Mouse (Mus musculus) erythroblast, embryonic 14.5 days (primary cell): ENCODE results near the gene Acsm5. TPM values are rescaled to one million over a fixed set of nuclear protein-coding genes. Genes with fewer than 3 reads are reported as not detected.

ENCODE experiments used
- H3K27me3 ChIP-seq: 2 replicates; pipeline ENCODE4 v1.6.1; 2012; ENCODE audit warnings: inconsistent platforms; ENCODE audit not compliant: control insufficient read depth
- H3K36me3 ChIP-seq: 2 replicates; pipeline ENCODE4 v1.6.1; 2012; ENCODE audit warnings: mild to moderate bottlenecking, inconsistent platforms; ENCODE audit not compliant: control insufficient read depth
- H3K4me1 ChIP-seq: 2 replicates; pipeline ENCODE4 v1.6.1; 2012; ENCODE audit warnings: inconsistent platforms; ENCODE audit not compliant: control insufficient read depth
- H3K4me3 ChIP-seq: replicated peaks from 2 replicates; pipeline ENCODE3; 2012; ENCODE audit warnings: moderate library complexity, mild to moderate bottlenecking, inconsistent platforms
- H3K9me3 ChIP-seq: 2 replicates; pipeline ENCODE4 v1.6.1; 2012; ENCODE audit warnings: low read length, inconsistent platforms, mixed read lengths; ENCODE audit not compliant: control insufficient read depth
- GATA1 ChIP-seq: IDR thresholded peaks from 2 replicates; pipeline ENCODE4 v1.6.1; 2012; ENCODE audit warnings: low read length, inconsistent platforms, mixed read lengths
- TAL1 ChIP-seq: IDR thresholded peaks from 3 replicates; pipeline ENCODE4 v1.6.1; 2012; ENCODE audit warnings: low read length, inconsistent platforms, mixed read lengths
- polyA plus RNA-seq: library from polyadenylated mRNA; stranded (reverse); fragments of >175 nt; gene quantifications from 2 replicates; pipeline ENCODE4 v1.2.3, GENCODE M21; 2012

The Acsm5 gene
- polyA plus RNA-seq, 1 experiment: not detected

DNA sequence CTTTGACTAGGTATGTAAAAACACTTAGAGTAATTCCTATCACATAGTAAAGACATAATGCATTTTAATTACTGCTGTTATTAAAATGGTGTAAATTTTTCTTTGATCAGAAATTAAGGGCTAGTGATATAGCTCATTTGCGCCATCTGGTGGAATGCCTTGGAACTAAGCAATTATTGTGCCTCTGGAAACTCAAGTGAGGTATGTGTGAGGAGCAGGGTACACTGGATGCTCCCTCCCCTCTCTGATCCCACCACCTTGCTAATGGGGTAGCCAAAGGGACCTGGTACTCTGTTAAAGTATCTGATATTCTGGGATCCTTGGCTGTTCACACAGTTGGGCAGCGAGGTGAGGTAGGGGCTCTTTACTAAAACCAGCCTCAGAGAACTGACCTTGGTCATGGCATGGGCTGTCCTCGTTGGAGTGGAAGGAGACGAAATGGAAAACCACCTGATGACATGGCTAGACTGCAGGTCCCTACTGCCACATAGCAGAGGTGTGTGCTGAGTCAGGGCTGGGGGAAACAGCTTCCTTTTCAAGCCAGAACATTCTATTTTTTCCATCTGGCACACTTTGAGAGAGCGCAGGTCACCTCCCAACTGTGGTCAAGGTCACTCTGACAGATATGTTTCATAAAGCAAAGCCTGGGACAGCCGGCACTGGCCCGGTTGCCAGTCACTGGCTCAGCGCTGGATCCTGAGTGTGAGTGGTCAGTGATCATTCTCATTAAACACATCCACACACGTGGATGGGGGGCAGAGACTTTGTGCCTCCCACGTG, 3.6 kb upstream of the Acsm5 start:
- Histone ChIP-seq H3K9me3 (no peaks in the 10 kb centered on the region; the same call in 1 of the 2 replicates), H3K27me3 (no peaks in the 10 kb centered on the region), H3K4me1 (no peaks in the 10 kb centered on the region), H3K4me3 (no peak overlapping the region), H3K36me3 (no peaks in the 10 kb centered on the region)
- TF ChIP-seq TAL1 (no peak), GATA1 (no peak)

DNA sequence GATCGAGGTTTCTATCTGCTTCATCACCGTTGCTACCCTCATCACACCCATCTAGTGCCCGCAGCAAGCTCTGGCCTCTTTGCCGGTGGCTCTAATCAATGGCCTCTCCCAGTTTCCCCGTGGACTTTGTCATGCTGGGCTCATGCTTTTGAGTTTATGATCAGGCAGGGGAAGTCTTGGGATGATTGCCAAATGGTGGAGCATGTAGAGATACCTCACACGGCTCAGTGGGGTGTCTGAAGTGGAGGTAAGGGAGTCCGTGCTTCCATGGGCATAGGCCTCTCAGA, 3.0 kb upstream of the Acsm5 start:
- TF ChIP-seq TAL1: no peak
- no peak for TF ChIP-seq GATA1
- no peaks in the 10 kb centered on the region for H3K27me3 ChIP-seq
- no peaks in the 10 kb centered on the region for H3K4me1 ChIP-seq

DNA sequence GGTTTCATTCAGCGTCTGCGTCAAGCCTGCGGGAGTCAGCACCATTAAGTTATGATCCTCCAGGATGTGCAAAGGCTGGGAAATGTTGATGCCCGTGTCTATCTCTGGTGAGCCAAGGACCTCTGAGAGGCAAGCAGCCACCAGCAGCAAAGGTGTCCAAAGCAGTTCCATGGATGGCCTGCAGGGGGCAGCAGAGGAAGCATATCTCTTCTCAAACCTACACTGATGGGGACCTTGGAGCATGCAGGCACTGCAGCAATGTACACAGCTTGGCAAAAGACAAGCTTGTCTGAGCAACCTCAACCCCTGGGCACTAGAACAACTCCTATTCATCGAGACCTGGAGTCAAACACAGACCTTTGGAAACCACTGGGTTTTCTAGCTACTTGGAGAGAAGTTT, 391 bp downstream of the Acsm5 start:
- H3K27me3 ChIP-seq: no peaks in the 10 kb centered on the region

More for the DNA sequence above, 3.0 kb upstream of the Acsm5 start:
- Histone ChIP-seq H3K9me3 (no peaks in the 10 kb centered on the region; the same call in 1 of the 2 replicates), H3K36me3 (no peaks in the 10 kb centered on the region), H3K4me3 (no peak overlapping the region)

DNA sequence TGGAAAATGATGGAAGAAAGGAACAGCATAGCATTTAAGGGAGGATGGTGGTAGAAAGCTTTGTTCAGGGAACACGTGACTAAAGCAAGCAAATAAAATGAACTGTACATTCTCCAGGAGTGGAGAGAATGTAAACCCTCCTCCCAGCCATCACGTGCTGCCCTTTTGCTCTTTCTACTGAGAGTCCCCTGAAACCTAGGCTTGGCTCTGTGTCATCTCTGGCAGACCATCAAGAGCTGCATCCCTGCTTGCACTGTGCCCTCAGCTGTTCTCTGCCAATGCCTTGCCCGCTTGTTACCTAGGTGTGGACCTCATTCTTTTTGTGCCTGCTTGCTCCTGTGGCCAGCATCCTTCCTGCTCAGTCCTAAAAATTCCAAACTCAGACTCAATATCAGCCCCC, 2.6 kb downstream of the Acsm5 start:
- Histone ChIP-seq H3K27me3 (no peaks in the 10 kb centered on the region), H3K36me3 (no peaks in the 10 kb centered on the region), H3K4me3 (no peak overlapping the region), H3K9me3 (no peaks in the 10 kb centered on the region), H3K4me1 (no peaks in the 10 kb centered on the region)
- TF ChIP-seq TAL1 (no peak), GATA1 (no peak)

More for the DNA sequence above, 391 bp downstream of the Acsm5 start:
- no peak overlapping the region for H3K4me3 ChIP-seq
- no peaks in the 10 kb centered on the region for H3K36me3 ChIP-seq
- no peaks in the 10 kb centered on the region for H3K9me3 ChIP-seq
- no peaks in the 10 kb centered on the region for H3K4me1 ChIP-seq
- TF ChIP-seq GATA1 (no peak), TAL1 (no peak)

DNA sequence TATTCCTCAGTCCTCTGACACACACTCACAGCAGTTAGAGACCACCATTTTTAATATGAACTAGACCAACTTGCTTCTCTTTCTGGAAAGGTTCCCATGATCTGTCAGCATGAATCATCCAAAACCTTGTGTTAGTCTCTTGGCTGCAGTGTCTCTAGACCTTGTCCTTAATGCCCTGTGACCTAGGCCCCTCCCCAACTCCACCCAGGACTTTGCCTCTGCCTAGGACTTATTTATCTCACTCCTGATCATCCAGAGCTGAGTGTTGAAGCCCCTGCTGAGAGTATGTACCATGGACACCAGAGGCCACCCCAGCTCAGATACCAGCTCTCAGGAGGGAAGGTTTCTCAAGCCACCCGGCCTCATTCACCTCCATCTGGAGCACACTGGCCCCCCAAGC, 3.1 kb downstream of the Acsm5 start:
- Histone ChIP-seq H3K36me3 (no peaks in the 10 kb centered on the region), H3K27me3 (no peaks in the 10 kb centered on the region), H3K9me3 (no peaks in the 10 kb centered on the region), H3K4me1 (no peaks in the 10 kb centered on the region), H3K4me3 (no peak overlapping the region)
- no peak for TF ChIP-seq TAL1
- TF ChIP-seq GATA1: no peak

DNA sequence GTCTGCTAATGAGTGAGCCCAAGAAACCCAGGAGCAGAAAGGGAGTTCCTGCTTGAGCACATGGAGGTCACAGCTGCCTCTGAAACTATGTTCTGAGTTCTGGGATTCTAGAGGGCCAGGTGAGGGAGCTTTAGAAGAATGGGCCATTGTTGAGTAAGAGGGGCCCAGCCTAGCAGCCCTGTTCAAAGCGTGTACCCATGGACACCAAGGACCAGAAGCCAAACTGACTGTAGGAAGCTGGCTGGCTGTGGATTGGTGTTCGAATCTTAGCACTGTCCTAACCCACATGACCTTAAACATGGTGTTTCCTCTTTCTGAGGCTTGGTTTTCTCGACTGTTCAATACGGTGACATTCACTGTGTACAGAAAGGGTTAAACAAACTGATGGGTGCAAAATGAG, 4.1 kb downstream of the Acsm5 start, which contains the start of gene Pdilt:
Gene Pdilt (minus strand): TSS at position 101 of the 400 bp plus-strand sequence.
- Histone ChIP-seq H3K4me1 (no peaks in the 10 kb centered on the region), H3K27me3 (no peaks in the 10 kb centered on the region), H3K9me3 (no peaks in the 10 kb centered on the region), H3K36me3 (no peaks in the 10 kb centered on the region), H3K4me3 (no peak within 1 kb of the TSS)
- TF ChIP-seq TAL1 (no peak), GATA1 (no peak)

DNA sequence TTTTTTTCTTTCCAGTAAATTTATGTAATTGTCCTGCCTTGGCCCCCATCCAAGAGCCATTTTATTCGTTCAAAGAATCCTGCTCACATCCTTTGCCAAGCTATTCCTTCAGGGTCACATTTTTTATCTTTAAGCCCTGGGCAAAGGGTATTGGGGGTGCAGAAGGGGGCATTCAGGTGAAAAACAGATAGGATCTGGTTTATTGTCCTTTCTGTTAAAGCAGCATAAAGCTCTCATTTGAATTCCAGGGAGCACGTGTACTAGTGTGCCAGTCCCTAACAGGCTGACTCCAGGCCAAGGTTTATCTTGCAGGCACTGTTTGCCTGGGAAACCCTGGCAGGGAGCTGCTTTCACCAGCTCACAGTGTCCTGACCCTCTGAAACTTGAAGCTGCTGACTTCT, 6.6 kb downstream of the Acsm5 start:
- Histone ChIP-seq H3K9me3 (no peaks in the 10 kb centered on the region), H3K4me3 (no peak overlapping the region), H3K4me1 (no peaks in the 10 kb centered on the region), H3K36me3 (no peaks in the 10 kb centered on the region), H3K27me3 (no peaks in the 10 kb centered on the region)
- TF ChIP-seq TAL1 (no peak), GATA1 (no peak)

DNA sequence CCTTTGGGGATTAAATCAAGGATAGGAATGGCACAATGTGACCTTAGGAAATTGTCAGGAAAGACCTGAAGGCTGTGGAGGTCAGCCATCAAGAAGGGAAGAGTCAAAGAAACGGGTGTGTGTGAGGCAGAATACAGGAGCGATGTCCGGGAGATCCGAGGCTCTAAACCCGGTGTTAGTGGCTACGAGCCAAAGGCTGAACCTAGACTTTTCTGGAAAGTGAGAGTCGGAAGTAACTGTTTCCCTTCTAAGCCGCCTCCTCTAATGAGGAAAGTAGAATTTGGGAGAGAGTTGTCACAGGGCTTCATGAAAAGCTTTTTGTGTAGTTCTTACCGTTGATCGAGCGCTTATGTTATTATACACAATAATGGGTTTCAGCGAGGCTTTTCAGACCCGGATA, 7.2 kb downstream of the Acsm5 start:
- Histone ChIP-seq H3K9me3 (no peaks in the 10 kb centered on the region; the same call in 1 of the 2 replicates), H3K36me3 (no peaks in the 10 kb centered on the region), H3K4me1 (no peaks in the 10 kb centered on the region), H3K27me3 (no peaks in the 10 kb centered on the region), H3K4me3 (no peak overlapping the region)
- TF ChIP-seq TAL1 (no peak), GATA1 (no peak)

DNA sequence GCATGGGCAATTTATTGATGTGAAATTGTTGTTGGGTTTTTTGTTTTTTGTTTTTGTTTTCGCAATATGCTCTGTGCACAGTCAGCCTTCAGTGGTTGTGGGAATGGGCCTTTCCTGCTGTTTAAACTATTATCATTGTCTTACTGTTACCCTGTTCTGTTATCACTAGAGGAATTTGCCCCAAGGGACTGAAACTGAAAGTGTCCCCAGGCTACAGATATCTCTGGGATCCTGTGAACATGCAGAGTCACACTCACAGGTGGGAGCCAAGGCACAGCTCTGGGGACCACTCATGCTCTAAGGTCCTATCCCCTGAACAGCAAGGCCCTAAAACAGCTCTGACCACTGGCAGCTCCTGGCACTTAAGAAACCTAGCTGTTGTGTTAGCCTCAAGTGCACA, 7.9 kb downstream of the Acsm5 start:
- Histone ChIP-seq H3K4me1 (no peaks in the 10 kb centered on the region), H3K4me3 (no peak overlapping the region), H3K36me3 (no peaks in the 10 kb centered on the region), H3K27me3 (no peaks in the 10 kb centered on the region), H3K9me3 (no peaks in the 10 kb centered on the region; the same call in 1 of the 2 replicates)
- no peak for TF ChIP-seq TAL1
- no peak for TF ChIP-seq GATA1
